Mouse (Mus musculus) layer of hippocampus, adult 18-20 months (tissue): ENCODE results near the gene Naip1. TPM values are rescaled to one million over a fixed set of nuclear protein-coding genes. Genes with fewer than 3 reads are reported as not detected.
"Not testable (repeated sequence)": the region's sequence is repeated elsewhere in the genome, so short reads cannot be mapped to it uniquely, and the experiment has no call there.

Experiments used
- DNase-seq, 2 experiments: peaks; one replicate each; pipeline ENCODE4 v3.0.0; 2022; ENCODE audit warnings: low spot score in 2 of 2
- long read RNA-seq: library from polyadenylated mRNA; stranded (forward); transcript quantifications from one replicate; pipeline ENCODE4 v2.0.0, GENCODE M21; 2021
- total RNA-seq, 2 experiments: library from RNA; stranded (reverse); gene quantifications; 2 replicates each; pipeline ENCODE4 v1.2.3; 2021

The Naip1 gene
- under 1 TPM; 0.15 to 0.22 TPM for total RNA-seq
- long read RNA-seq, result 0 reads

DNA sequence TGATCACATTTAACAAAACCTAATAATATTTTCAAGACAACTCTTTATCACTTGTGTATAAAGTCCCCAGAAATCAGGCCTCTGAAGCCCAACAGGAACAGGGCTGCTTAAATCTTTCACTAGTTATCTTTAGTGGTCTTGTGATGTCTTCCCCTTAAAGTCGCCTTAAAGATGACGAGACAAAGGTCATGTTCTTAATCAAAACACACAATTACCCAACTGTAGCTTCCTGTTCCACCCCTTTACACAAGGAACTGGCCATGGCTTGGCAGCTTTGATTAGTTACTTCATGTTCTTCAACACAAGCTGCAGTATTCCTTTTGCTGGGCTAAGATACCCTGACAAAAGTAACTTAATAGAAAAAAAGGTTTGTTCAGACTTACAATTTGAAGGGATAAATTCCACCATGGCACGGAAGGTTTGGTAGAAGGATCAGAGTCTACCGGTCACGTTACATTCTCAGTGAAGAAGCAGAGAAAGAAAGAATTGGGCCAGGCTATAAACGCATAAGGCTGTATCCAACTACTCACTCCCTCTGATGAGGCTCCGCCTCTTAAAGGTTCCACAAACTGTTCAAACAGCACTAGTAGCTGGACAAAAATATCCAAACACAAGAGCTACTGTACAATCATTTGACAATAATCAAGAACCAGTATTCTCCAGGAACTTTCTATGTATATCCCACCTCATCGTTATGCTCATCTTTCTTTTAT is at the start of gene Naip1:
Gene Naip1 (minus strand): TSS at position 455 of the 713 bp plus-strand sequence.
- DNase-seq, result not testable (repeated sequence)

DNA sequence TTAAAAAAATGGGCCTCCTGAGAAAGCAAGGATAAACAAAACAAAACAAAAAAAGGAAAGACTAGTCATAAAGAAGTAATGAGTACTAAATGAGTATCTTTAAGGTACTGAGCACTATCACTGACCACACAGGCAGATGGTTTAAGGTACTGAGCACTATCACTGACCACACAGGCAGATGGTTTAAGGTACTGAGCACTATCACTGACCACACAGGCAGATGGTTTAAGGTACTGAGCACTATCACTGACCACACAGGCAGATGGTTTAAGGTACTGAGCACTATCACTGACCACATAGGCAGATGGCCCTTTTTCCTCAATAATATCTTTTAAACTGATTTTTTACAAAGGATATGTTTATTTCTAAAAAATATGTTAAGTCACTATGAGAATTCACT is 47.0 kb upstream of the Naip1 start:
- not testable (repeated sequence) for DNase-seq

DNA sequence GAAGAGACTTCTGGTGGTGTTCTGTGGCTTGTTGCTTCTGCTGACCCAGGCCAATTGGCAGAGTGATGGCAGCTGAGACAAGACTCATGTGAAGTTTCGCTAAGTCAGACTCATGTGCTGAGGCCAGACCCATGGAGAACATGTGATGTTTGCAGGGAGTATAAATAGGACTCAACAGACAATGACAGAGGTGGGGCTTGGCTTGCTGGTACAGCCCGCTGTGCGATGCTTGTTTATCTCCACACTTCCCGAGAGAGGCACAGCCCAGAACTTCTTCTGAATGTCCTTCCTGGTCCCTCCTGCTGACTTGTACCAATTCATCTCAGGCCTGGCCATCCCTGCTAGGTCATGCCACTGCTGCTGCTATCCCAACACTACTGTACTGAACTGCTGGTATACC is 42.7 kb upstream of the Naip1 start:
- DNase-seq, result no peak

DNA sequence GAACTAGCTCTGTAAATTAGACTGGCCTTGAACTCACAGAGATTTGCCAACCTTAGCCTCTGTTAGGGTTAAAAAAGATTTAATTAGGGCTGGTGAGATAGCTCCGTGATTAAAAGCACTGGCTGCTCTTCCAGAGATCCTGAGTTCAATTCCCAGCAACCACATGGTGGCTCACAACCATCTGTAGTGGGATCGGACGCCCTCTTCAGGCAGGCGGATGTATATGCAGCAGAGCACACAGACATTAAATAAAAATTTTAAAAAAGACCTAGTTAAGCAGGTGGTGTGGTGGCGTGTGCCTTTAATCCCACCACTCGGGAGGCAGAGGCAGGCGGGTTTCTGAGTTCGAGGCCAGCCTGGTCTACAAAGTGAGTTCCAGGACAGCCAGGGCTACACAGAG is 41.7 kb upstream of the Naip1 start:
- not testable (repeated sequence) for DNase-seq

DNA sequence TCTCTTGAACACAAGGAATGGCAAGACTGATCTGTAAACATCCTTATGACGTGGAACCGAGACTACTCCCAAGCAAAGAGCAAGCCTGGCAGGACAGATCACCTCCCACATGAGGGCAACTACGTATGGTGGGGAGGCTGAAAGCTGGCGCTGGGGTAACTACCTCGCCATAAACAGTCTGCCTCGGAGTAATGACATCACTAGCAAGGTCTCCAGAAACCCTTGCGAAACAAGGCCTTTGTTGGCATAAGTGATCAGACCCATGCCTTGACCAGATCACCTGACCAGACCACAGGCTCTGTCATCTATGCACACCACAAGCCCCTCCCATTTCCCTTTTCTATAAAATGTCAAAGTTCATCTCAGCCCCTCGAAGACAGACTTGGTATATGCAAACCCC is 40.6 kb upstream of the Naip1 start:
- no peak for DNase-seq

DNA sequence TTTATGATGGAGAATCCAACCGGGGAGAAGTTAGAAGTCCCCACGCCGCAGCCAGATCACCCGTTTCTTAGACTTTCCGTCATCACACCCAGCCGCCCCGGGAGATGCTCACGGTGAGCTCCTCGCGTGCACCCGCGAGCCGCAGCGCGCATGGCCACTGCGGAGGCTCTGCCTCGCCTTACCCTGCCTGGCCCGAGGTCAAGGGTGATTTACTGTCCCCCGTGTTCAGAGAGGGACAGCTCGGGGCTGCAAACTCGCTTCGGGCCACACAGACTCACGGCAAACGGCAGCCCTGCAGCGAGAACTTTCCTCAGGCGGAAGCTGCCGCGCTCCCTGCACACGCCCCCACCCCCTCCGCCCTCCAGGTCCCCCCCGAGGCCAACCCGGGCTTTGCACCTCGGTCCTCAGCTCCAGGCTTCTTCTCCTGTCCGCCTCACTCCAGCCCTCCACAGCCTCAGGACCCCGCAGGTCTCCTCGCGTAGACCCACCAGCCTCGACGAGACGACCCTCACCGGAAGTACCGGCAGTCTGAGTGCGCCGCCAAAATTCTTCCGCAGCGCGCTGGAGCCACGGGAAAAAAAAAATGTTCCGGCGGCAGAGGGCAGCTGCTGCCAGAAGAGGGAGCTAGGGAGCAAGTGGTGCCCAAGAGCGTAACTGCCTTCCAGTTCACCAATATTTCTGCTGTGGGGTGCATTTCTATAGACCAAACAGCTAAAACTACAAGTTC is 39.6 kb upstream of the Naip1 start, which contains the start of gene Gtf2h2:
Gene Gtf2h2 (minus strand): TSS at position 519 of the 727 bp plus-strand sequence.
- peak; percentile 79 to 89 for DNase-seq

DNA sequence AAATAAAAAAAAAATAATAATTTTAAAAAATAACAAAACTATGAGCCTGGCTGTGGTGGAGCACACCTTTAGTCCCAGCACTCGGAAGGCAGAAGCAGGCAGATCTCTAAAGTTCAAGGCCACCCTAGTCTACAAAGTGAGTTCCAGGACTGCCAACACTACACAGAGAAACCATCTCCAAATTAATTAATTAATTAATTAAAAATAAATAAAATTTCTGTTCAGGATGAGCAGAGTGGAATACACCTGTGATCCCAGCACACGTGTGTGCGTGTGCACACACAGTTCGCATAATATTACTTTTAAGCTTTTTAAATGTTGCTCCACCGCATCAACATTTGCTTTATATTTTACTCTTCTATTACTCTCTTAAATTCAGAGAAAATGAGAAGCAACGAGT is 39.0 kb upstream of the Naip1 start:
- no peak for DNase-seq

DNA sequence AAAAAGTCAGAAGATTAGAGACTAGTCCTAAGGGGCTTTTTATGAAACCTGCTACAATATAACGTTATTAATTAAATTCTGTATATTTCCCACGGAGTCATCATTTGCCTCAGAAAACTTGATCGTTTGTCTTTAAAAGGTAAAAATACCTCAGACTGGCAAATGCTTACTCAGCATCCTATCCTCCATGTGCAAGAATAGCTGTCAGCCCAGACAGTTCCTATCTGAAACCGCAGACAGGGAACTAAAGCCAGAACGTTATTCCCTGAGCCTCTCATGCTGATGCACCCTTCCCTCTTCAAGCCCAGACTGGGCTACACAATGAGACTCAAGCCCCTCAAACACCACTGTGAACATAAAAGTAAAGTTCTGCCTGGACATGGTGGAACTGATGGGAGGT is 37.8 kb upstream of the Naip1 start:
- no peak for DNase-seq

DNA sequence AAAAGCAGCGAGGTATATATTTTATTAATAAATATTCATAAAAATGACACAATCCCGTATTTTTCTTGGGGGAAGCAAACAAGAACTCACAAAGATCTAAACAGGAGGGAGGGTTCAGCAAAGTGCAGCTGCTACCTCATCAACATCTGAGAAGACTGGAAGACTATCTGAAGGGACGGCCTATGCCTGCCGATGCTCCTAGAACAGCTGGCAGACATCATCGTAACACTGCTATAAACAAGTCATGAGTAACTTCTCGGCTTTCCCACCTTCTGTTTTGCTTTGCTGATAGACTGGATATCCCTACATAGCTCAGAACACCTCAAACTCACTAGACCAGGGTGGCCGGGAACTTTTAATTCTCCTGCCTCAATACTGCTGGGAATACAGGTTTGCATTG is 30.9 kb upstream of the Naip1 start:
- no peak for DNase-seq

DNA sequence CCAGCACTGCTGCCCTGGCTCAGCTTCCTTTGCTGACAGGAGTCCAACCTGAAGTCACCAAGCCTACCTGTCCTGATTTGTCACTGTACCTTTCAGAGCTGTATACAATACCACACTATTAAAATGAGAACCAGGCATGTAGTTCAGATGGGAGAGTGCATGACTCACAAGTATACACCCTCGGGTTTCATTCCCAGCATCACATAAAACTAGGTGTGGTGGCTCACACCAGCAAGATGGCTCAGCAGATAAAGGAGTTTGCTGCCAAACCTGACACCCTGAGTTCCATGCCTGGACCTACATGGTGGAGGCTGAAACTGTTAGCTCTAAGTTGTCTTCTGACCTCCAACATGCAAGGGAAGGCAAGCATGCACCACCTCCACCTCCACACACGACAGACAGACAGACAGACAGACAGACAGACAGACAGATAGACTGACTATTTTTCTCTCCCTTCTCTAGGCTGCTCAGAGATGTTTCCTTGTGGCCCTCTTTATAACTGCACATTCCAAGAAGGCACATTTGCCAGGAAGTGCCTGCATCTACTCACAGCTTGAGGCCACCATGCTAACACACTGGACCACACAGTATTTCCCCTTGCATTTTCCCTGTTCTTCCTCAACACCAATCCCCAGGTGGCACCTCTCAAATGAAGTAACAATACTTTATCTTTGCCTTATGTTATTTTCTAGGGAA is 11.0 kb upstream of the Naip1 start:
- DNase-seq, result no peak

DNA sequence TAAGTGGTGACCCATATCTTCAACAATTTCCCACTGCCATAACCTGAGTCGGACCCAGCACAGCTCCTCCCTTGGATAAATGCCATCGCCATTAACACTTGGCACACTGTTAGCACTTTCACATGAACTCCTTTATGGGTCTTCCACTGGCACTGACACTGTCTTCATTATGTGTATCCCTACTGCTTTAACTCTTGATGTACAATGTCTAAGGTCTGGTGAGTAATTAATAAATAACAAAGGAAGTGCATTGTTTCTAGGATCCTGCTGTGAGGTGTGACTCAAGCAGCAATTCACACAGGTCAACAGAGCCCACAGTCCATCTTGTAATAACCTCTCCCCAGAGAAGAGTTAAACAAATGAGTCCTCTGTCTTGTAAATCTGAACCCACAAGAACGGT is 8.7 kb upstream of the Naip1 start:
- DNase-seq, result no peak

DNA sequence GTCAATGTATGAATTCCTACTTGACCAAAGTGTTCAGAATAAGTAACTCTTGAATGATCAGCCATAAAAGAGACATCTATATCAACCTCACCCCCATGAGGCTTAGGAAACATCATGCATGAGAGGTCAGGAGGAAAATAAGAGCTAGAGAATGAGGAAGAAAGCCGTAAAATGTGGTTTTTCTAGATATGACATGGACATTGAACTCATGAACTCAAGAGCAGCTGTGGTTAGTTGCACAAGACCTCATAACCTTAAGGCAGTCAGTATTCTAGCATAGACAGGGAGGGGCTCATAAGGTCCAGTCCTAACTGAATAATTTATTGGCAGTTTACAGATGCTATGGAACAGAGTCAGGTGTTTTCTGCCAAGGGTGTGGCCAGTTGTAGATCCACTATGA is 3.2 kb downstream of the Naip1 start:
- DNase-seq, result no peak

DNA sequence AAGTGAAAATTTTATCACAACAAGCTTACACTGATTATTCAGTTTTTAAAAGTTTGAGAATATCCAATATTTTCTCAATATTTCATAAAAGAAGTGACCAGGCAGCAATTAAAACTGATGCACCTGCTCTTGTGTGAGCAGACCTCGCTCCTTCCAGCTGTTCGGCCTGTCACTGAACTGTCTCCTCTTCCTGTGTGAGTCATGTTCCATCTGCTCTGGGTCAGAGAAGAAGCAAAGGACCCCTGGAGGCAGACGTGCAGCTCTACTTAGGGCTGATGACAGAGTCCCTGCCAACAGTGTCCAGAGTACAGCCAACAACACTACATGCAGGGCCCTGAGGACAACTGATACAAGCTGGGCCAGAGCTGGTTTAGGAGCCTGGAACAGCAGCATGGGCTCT is 12.6 kb downstream of the Naip1 start:
- no peak for DNase-seq

DNA sequence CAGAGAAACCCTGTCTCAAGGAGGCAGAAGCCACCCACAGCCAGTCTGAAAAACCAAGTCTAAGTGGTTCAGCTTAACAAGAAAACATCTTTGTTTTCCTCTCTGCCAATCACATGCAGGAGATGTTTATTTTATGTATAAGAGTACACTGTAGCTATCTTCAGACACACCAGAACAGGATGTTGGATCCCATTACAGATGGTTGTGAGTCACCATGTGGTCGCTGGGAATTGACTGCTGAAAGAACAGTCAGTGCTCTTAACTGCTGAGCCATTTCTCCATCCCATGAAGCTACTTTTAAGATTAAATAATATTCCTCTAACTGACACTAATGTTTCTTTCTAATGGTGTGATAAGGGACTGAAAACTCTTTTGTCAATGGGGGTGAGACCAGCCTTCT is 14.0 kb downstream of the Naip1 start:
- peak in 1 of 2 experiments; percentile 8 for DNase-seq

DNA sequence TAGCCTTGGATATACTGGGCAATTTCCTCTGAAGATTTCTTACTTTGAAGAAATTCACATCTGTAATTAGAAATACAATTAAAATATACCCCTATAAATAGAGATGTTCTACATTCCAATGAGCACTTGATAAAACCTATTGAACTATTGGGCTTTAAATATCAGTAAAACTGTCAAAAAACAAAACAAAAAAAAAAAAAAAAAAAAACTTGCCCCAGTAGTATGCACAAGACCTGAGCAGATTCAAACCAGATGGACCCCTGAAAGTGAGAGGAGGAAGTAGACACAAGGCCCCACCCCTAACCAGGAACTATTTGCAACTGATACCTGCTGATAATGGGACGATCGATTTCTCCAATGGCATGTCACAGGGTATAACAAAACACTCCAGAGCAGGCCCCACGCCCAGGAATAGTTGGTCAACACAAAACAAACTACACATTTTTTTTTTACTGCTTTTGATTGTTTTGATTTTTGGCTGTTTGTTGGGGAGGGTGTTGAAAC is 15.3 kb downstream of the Naip1 start:
- DNase-seq, result no peak

DNA sequence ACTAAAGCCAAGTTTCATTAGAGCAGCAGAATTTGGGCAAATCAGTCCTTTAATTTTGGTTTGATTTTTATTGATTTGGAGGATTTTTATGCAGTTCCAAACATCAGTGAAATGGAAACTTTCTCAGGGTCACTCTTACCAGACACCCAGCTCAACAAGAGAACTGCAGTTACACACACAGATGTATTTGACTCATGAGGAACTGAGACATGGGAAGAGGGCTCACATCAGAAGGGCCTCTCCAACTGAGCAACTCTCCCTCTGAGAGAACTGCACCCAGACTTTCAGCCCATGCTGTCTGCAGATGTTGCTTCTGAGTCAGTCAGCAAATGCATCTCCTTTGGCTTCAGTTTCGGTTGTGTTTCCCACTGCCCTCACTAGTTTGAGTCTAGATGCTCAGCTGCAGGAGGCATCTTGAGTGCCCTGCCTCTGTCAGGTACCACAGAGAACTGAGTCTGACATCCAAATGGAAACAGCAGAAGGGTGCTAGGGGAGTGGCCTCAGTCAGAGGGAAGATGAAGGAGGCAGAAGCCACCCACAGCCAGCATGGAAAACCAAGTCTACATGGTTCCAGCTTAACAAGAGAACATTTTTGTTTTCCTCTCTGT is 16.0 kb downstream of the Naip1 start:
- DNase-seq, result not testable (repeated sequence)

DNA sequence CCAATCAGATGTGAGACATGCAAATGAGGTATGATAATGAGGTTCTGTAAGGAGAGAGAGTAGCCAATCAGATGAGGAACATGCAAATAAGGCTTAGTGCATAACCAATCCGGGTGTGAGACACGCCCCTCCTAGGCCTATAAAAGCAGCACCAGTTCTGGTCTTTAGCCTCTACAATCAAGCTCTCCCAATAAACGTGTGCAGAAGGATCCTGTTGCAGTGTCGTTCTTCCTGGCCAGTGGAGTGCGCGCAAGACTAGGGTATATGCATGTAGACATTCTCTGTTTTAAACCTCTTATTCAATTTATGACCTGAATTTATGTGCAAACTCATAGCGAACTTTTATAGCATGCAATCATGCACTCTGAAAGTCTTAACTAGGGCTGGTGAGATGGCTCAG is 32.7 kb downstream of the Naip1 start:
- DNase-seq, result not testable (repeated sequence)

DNA sequence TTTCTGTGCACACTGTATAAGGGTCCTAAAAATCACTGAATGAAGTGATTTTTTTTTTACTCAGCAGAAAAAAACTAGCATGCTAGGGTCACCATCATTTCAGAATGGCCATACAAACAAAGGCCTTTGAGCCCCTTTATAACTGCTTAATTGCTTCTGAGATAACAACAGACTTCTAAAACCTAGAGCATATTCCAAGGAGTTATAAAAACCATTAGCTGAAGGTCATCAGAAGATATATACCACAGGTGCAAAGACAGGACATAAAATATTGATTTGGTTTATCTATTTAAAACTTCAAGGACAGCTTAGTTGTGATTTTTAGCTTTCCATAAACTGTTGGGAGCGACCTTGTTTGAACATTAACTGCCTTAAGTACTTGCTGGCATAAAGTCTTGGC is 38.2 kb downstream of the Naip1 start:
- DNase-seq, result no peak

DNA sequence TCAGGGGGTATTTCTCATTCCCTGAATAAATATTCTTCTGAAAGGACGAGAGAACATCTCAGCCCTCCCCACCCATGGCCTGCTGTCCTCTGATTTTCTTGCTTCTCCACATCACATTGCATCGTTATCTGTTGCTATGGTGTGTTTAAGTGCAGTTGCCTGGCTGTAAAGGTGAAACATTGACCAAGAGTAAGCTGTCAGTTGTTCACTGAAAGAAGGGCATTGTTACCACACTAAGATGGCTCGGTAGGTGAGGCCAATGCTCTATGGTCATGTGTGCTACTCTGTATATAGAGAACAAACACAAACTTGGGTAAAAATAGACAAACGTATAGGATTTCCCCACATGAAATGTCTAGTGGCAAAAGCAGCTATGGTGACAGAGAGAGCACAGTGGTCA is 42.8 kb downstream of the Naip1 start:
- no peak for DNase-seq

DNA sequence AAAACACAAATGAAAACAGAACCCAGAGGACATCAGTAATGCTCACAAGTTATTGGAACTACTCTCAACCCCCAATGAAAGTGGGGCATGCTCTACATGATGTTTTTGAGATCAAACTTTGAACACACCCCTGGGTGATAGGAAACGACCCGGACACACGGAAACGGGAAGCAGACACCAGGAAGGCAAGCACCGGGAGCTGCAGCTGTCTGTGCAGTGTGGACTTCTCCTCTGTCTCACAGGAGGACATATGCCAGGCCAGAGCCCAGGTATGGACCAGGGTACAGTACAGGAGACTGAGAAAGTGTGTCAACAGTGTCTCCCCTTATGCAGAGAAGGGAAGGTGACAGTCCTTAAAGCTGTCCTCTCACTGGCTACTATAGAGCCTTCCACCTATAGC is 43.5 kb downstream of the Naip1 start:
- no peak for DNase-seq

DNA sequence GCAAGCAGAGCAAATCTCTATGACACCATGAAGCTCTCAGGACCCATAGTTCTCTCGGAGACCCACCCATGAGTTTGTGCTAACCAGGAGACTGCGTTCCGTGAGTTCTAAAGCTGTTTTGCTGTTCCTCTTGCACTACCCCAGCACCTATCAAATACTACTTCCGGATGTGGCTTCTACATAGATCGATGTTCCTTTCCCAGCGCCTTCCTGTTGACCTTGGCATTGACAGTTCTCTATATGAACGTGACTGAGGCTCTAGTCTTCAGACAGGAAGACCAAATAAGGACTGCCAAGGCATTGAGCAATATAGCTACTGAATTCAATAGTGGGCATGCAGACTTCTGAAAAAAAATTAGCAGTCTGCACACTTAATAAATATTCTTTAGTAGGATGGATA is 44.4 kb downstream of the Naip1 start:
- no peak for DNase-seq
